Mouse (Mus musculus) embryonic fibroblast, embryonic 13.5 days (primary cell): ENCODE results near the gene Pxylp1.

Experiments
- CTCF ChIP-seq: IDR thresholded peaks from 2 replicates; pipeline ENCODE4 v1.5.1; 2011; ENCODE audit warnings: mild to moderate bottlenecking, control low read depth, low read length, moderate library complexity, borderline replicate concordance; ENCODE audit not compliant: insufficient read depth
- POLR2A ChIP-seq: IDR thresholded peaks from 2 replicates; pipeline ENCODE4 v1.6.1; 2011; ENCODE audit warnings: low read depth, mild to moderate bottlenecking, control low read depth, low read length, moderate library complexity

DNA sequence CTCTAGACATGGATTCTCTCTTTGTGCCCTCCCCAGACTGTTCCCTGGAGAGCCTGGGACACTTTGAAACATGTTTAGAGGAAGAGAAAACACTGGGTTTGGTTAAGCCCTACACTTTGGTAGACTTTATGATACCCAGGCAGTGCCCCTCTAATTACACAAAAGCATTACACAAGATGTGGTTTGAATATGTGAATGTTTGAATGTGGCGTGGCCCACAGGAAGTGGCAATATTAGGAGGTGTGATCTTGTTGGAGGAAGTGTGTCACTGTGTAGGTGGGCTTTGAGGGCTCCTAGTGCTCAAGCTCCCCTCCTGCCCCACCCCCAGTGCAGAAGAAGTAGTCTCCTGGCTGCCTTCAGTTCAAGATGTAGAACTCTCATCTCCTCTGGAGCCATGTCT, 4.2 kb upstream of the Pxylp1 start:
- TF ChIP-seq CTCF (no peak), POLR2A (no peak)
